Mouse (Mus musculus) ES-Bruce4 (cell line): ENCODE data around the gene Isg20l2. TPM values are rescaled to one million over a fixed set of nuclear protein-coding genes. Genes with fewer than 3 reads are reported as not detected.

Experiments used
- H3K27ac ChIP-seq: 2 replicates; pipeline ENCODE4 v1.5.1; 2012; ENCODE audit warnings: low read length, inconsistent platforms; ENCODE audit not compliant: insufficient read depth
- H3K27me3 ChIP-seq: 2 replicates; pipeline ENCODE4 v1.6.1; 2012; ENCODE audit warnings: mild to moderate bottlenecking, low read length, inconsistent platforms; ENCODE audit not compliant: control insufficient read depth, poor library complexity, insufficient read depth, severe bottlenecking
- H3K36me3 ChIP-seq: 2 replicates; pipeline ENCODE4 v1.6.1; 2012; ENCODE audit warnings: inconsistent platforms, mild to moderate bottlenecking, low read length, moderate library complexity; ENCODE audit not compliant: control insufficient read depth, poor library complexity, insufficient read depth, severe bottlenecking
- H3K4me1 ChIP-seq: one replicate; pipeline ENCODE4 v1.8.1; 2011; ENCODE audit warnings: low read length; ENCODE audit not compliant: control insufficient read depth, insufficient read depth
- H3K4me3 ChIP-seq: 2 replicates; pipeline ENCODE4 v1.5.1; 2011; ENCODE audit warnings: low read depth, mild to moderate bottlenecking, low read length
- H3K9ac ChIP-seq: 2 replicates; pipeline ENCODE4 v1.6.1; 2012; ENCODE audit warnings: low read depth, mild to moderate bottlenecking, inconsistent platforms; ENCODE audit not compliant: poor library complexity, severe bottlenecking
- H3K9me3 ChIP-seq: replicated peaks from 2 replicates; pipeline ENCODE4 v1.6.1; 2012; ENCODE audit warnings: mild to moderate bottlenecking, low read length, inconsistent platforms; ENCODE audit not compliant: control insufficient read depth, poor library complexity, insufficient read depth, severe bottlenecking
- CTCF ChIP-seq: IDR thresholded peaks from one replicate; pipeline ENCODE4 v1.8.1; 2011; ENCODE audit warnings: low read depth, low read length
- EP300 ChIP-seq: IDR thresholded peaks from 2 replicates; pipeline ENCODE4 v1.6.1; 2011; ENCODE audit warnings: low read depth, low read length; ENCODE audit not compliant: insufficient read depth
- POLR2A ChIP-seq: IDR thresholded peaks from one replicate; pipeline ENCODE4 v1.8.1; 2011; ENCODE audit warnings: low read length; ENCODE audit not compliant: insufficient read depth
- polyA plus RNA-seq: library from polyadenylated mRNA; stranded (reverse); fragments of >200 nt; gene quantifications from 2 replicates; pipeline ENCODE4 v1.2.4, GENCODE M21; 2011; ENCODE audit warnings: low read depth; ENCODE audit not compliant: missing spikeins, insufficient read depth, insufficient read length

Gene Isg20l2
- polyA plus RNA-seq, 1 experiment = 64.3 TPM

- Histone ChIP-seq H3K27me3 (no peaks in the 10 kb centered on the region), H3K4me1 (peaks cover under 1% of the 10 kb centered on the region), H3K4me3 (peak overlapping the region; percentile 86), H3K9me3 (no peaks in the 10 kb centered on the region), H3K27ac (peak overlapping the region; percentile 95), H3K9ac (peak overlapping the region; percentile 97), H3K36me3 (peaks cover 1% of the 10 kb centered on the region)
- TF ChIP-seq POLR2A (no peak), EP300 (no peak)
Measured at GRCm38 (mm10) chr3:87907906-87908305, 22.2 kb upstream of the Isg20l2 start.

- Histone ChIP-seq H3K4me1 (peaks cover 2% of the 10 kb centered on the region), H3K27me3 (no peaks in the 10 kb centered on the region), H3K27ac (peak overlapping the region; percentile 95), H3K9me3 (no peaks in the 10 kb centered on the region), H3K4me3 (peak overlapping the region; percentile 65), H3K9ac (peak overlapping the region; percentile 97), H3K36me3 (peaks cover 16% of the 10 kb centered on the region)
- no peak for TF ChIP-seq POLR2A
- no peak for TF ChIP-seq CTCF
- no peak for TF ChIP-seq EP300
Measured at GRCm38 (mm10) chr3:87909381-87909780, 20.7 kb upstream of the Isg20l2 start.

DNA sequence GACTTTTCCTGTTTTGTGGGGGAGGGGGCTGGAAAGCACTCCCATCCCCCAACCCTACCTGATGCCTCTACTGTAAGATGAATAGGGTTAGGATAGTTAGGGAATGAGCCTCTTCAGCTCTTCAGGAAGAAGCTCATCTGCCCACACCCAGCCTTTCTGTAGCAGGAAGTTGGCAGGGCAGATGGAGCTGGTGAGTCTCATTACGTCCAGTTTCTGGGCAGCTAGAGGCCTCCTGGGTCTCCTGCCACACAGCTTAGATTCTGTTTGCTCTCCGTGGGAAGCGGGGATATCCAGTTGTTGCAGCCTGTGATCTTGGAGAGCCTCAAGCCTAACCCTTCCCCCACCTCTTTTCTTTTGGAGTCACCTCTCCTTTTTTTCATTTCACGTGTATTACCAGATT, 20.2 kb upstream of the Isg20l2 start:
- Histone ChIP-seq H3K4me1 (peaks cover 2% of the 10 kb centered on the region), H3K9ac (peak overlapping the region; percentile 97), H3K4me3 (peak overlapping the region; percentile 77), H3K36me3 (peaks cover 21% of the 10 kb centered on the region), H3K9me3 (no peaks in the 10 kb centered on the region), H3K27me3 (no peaks in the 10 kb centered on the region), H3K27ac (peak overlapping the region; percentile 95)
- TF ChIP-seq POLR2A = no peak
- no peak for TF ChIP-seq CTCF
- TF ChIP-seq EP300 = peak; percentile 52; the same call in 1 of the 2 replicates

- Histone ChIP-seq H3K36me3 (peaks cover 27% of the 10 kb centered on the region), H3K27ac (peak overlapping the region; percentile 74), H3K9me3 (no peaks in the 10 kb centered on the region), H3K27me3 (no peaks in the 10 kb centered on the region), H3K4me1 (peaks cover 2% of the 10 kb centered on the region), H3K9ac (peak overlapping the region; percentile 52), H3K4me3 (peak overlapping the region; percentile 94)
- peak; percentile 77; the same call in 1 of the 2 replicates for TF ChIP-seq EP300
- TF ChIP-seq CTCF = no peak
- TF ChIP-seq POLR2A = no peak
Measured at GRCm38 (mm10) chr3:87910573-87911141, 19.5 kb upstream of the Isg20l2 start.

- no peak for TF ChIP-seq CTCF
- no peak for TF ChIP-seq POLR2A
- TF ChIP-seq EP300 = no peak
- Histone ChIP-seq H3K27me3 (no peaks in the 10 kb centered on the region), H3K36me3 (peaks cover 44% of the 10 kb centered on the region), H3K9ac (no peak overlapping the region), H3K9me3 (no peaks in the 10 kb centered on the region), H3K4me1 (peaks cover 2% of the 10 kb centered on the region), H3K4me3 (no peak overlapping the region), H3K27ac (no peak overlapping the region)
Measured at GRCm38 (mm10) chr3:87913491-87913890, 16.6 kb upstream of the Isg20l2 start.

DNA sequence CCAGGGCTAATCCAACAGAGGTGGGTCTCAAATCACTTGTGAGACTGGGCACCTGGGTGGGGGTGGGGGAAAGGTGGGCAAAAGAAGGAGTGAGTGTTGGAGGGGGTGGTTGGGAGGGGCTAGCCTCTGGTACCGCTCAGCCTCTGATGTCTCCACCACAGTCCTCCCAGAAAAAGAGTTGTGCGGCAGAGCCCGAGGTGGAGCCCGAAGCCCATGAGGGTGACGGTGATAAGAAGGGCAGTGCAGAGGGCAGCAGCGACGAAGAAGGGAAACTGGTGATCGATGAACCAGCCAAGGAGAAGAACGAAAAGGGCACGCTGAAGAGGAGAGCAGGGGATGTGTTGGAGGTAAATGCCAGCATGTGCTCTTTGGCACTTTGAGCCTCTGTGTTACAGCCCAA, 16.2 kb upstream of the Isg20l2 start:
- Histone ChIP-seq H3K4me1 (peaks cover 2% of the 10 kb centered on the region), H3K9ac (no peak overlapping the region), H3K36me3 (peaks cover 44% of the 10 kb centered on the region), H3K27me3 (no peaks in the 10 kb centered on the region), H3K4me3 (no peak overlapping the region), H3K9me3 (no peaks in the 10 kb centered on the region), H3K27ac (no peak overlapping the region)
- TF ChIP-seq POLR2A (no peak), CTCF (no peak), EP300 (no peak)
